Mouse (Mus musculus): Measurements from ENCODE around the gene Cerk. TPM values are rescaled to one million over a fixed set of nuclear protein-coding genes. Genes with fewer than 3 reads are reported as not detected.
"Not testable (repeated sequence)": the region's sequence is repeated elsewhere in the genome, so short reads cannot be mapped to it uniquely, and the experiment has no call there.

The Cerk gene
- polyA plus RNA-seq, 1 experiment from 2014 or later, result 13.6 TPM

DNA sequence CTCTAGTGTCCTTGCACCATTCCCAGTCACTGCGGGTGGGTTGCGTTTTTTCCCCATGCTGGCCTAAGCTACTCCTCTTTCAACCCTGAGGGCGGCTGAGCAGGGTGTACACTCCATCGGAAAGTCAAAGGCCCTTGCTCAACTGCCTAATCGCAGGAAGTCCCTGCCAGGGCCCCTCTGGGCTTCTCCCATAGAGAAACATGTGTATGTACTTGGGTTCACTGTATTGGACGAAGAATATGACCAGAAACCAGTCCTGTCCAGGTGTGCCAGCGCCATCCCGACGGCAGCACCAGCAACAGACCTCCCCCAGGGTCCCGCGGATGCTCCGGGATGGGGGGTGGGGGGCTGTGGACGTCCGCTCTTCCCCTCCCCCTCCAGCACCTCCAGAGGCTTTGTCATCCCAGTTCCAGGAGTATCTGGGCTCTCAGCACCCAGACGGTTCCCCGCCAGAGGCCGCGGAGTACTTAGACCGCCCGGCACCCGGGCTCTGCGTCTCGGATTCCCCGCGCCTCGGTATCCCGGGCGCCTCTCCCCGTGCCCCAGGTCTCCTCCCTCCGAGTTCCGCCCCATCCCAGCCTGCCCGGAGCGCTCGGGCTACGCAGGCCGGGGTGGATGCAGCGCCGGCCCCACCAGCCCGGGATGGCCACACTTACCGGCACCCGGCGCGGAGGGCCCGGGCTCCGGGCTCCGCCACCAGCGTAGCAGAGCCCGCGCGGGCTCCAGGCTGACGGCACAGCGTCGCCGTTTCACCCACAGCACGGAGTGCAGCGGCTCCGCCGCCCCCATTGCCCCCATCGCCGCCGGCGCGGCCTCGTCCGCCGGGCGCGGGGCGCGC lies 871 bp downstream of the Cerk start:
- WGBS, result 0% methylated on average over 69 of the region's 70 CpGs

DNA sequence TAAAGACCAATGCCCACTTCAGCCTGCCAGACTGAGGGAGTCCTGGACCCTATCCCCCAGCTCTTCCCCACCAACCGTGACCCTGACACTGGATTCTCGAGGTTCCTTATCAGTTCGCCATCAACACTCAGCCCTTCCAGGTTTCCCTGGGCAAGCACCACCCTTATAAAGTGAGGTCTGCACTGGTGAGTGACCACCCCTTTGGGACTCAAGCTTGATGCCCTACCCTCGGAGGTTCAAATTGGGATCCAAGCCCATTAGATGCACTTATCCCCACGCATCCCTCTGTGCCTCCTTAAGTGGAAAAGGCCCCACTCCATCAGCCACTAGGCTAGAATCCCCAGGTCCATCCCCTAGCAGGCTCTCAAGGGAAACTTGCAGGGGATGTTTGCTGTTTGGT lies 1.9 kb downstream of the Cerk start:
- Histone ChIP-seq H3K9me3 (ENCODE audit: low read length) (no peaks in the 10 kb centered on the region), H3K36me3 (ENCODE audit: insufficient read depth, low read length) (no peaks in the 10 kb centered on the region), H3K27ac (ENCODE audit: low read length) (no peak overlapping the region), H3K4me2 (replicated peaks; ENCODE audit: low read depth, low read length) (peak overlapping the region; percentile 93), H3K9ac (replicated peaks; ENCODE audit: low read length) (peak overlapping the region; percentile 92; the same call in 1 of the 2 replicates), H3K27me3 (ENCODE audit: insufficient read depth, low read length) (no peaks in the 10 kb centered on the region), H3K4me1 (ENCODE audit: insufficient read depth, low read length) (peaks cover 40% of the 10 kb centered on the region), H3K4me3 (ENCODE audit: low read length) (peak overlapping the region; percentile 86)
- 69% methylated on average over 5 of the region's 5 CpGs for WGBS
- no peak for ATAC-seq (ENCODE audit: low FRiP score, low TSS enrichment)

More for the DNA sequence above, 871 bp downstream of the Cerk start:
- Histone ChIP-seq H3K27me3 (ENCODE audit: insufficient read depth, low read length) (no peaks in the 10 kb centered on the region), H3K4me2 (replicated peaks; ENCODE audit: low read depth, low read length) (peak overlapping the region; percentile 93), H3K4me3 (ENCODE audit: low read length) (peak overlapping the region; percentile 86), H3K36me3 (ENCODE audit: insufficient read depth, low read length) (no peaks in the 10 kb centered on the region), H3K27ac (ENCODE audit: low read length) (peak overlapping the region; percentile 80), H3K9me3 (ENCODE audit: low read length) (no peaks in the 10 kb centered on the region), H3K9ac (replicated peaks; ENCODE audit: low read length) (peak overlapping the region; percentile 92), H3K4me1 (ENCODE audit: insufficient read depth, low read length) (peaks cover 45% of the 10 kb centered on the region)
- ATAC-seq (ENCODE audit: low FRiP score, low TSS enrichment), result peak; percentile 55

DNA sequence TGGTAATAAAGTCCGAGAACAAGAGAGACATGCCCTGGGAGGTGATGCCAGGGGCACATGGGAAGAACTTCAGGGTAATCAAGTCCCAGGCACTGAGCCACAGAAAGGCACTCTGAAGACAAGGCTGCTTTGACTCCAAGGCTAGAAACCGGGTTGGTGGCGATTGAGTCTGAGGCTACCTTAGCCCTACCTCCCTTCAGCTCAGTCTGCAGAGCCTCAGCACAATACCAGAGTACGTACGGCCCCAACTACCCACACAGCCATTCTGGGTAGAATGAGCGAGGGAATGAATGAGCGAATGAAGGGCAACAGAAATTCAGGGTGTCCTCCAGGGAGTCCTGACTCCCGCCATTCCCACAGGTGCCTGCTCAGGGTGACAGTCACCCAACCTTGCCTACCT lies 2.5 kb downstream of the Cerk start:
- no peak overlapping the region for H3K9ac ChIP-seq (replicated peaks; ENCODE audit: low read length)

DNA sequence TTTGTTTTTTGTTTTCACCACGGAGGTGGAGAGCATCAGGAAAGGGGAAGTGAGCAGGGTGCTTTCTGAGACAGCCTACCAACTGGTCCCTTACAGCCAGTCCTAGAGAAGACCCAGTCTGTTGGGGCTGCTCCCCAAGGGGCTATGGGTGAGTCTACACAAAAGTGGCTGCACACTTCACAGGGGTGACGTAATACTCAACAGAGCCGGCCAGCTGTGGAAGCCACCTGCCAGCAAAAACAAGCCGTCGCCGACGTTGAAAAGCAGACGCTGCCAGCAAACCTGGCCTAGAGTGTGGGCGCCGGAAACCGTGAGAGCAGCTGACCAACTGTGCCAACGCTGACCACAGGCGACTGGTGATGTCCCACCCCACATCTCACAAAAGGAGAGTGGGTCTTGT lies 3.3 kb downstream of the Cerk start:
- Histone ChIP-seq H3K4me3 (ENCODE audit: low read length) (no peak overlapping the region), H3K36me3 (ENCODE audit: insufficient read depth, low read length) (no peaks in the 10 kb centered on the region), H3K4me1 (ENCODE audit: insufficient read depth, low read length) (peaks cover 32% of the 10 kb centered on the region), H3K9me3 (ENCODE audit: low read length) (no peaks in the 10 kb centered on the region), H3K9ac (replicated peaks; ENCODE audit: low read length) (no peak overlapping the region), H3K27ac (ENCODE audit: low read length) (peak overlapping the region; percentile 46; the same call in 1 of the 2 replicates), H3K4me2 (replicated peaks; ENCODE audit: low read depth, low read length) (no peak overlapping the region), H3K27me3 (ENCODE audit: insufficient read depth, low read length) (no peaks in the 10 kb centered on the region)
- ATAC-seq (ENCODE audit: low FRiP score, low TSS enrichment), result no peak
- 56% methylated on average over 13 of the region's 13 CpGs for WGBS

More for the DNA sequence above, 2.5 kb downstream of the Cerk start:
- Histone ChIP-seq H3K4me2 (replicated peaks; ENCODE audit: low read depth, low read length) (no peak overlapping the region), H3K27me3 (ENCODE audit: insufficient read depth, low read length) (no peaks in the 10 kb centered on the region), H3K36me3 (ENCODE audit: insufficient read depth, low read length) (no peaks in the 10 kb centered on the region), H3K9me3 (ENCODE audit: low read length) (no peaks in the 10 kb centered on the region), H3K4me3 (ENCODE audit: low read length) (no peak overlapping the region), H3K27ac (ENCODE audit: low read length) (no peak overlapping the region), H3K4me1 (ENCODE audit: insufficient read depth, low read length) (peaks cover 35% of the 10 kb centered on the region)
- WGBS, result 93% methylated on average over 8 of the region's 8 CpGs
- no peak for ATAC-seq (ENCODE audit: low FRiP score, low TSS enrichment)

DNA sequence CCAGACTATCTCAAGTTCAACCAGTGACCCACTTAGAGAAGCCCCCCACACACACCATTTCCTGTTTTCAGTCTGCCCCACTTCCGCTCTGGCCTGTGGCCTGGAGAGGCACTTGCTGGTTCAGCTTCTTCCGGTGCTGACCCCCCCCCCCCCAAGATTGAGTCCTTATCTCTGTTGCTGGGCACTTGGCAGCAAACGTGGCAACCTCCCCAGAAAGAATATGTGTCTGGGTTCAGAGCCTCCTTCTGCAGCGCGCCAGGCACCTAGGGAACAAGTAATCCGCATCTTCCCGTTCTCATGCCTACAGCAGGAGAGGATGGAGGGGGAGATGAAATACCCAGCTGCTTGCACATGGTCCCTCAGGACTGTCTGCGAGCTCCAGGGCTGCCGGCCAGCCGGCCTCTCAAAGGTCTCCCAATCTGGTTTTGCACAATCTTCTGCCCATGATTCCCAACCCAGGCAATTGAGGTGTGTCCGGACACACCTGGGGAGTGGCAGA lies 4.0 kb downstream of the Cerk start:
- Histone ChIP-seq H3K4me3 (ENCODE audit: low read length) (no peak overlapping the region), H3K27ac (ENCODE audit: low read length) (peak overlapping the region; percentile 46; the same call in 1 of the 2 replicates), H3K4me2 (replicated peaks; ENCODE audit: low read depth, low read length) (no peak overlapping the region; the same call in 1 of the 2 replicates), H3K27me3 (ENCODE audit: insufficient read depth, low read length) (no peaks in the 10 kb centered on the region), H3K36me3 (ENCODE audit: insufficient read depth, low read length) (no peaks in the 10 kb centered on the region), H3K4me1 (ENCODE audit: insufficient read depth, low read length) (peaks cover 32% of the 10 kb centered on the region), H3K9me3 (ENCODE audit: low read length) (no peaks in the 10 kb centered on the region), H3K9ac (replicated peaks; ENCODE audit: low read length) (no peak overlapping the region)
- 43% methylated on average over 11 of the region's 11 CpGs for WGBS
- no peak for ATAC-seq (ENCODE audit: low FRiP score, low TSS enrichment)

DNA sequence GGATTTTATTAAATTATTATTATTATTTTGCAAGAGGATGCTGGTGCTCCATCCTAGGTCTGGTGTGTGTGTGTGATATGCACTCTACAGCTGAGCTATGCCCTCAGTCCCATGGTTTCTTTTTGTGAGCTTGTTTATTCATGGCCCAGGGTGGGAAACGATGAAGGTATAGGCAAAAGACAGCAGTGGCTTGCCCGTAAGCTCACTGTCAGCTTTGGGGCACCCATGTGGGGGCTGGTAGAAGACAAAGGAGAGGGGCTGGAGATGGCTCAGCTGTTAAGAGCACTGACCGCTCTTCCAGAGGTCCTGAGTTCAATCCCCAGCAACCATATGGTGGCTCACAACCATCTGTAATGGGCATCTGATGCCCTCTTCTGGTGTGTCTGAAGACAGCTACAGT lies 4.6 kb downstream of the Cerk start:
- H3K27me3 ChIP-seq (ENCODE audit: insufficient read depth, low read length); H3K4me3 ChIP-seq (ENCODE audit: low read length); H3K9me3 ChIP-seq (ENCODE audit: low read length); H3K9ac ChIP-seq (replicated peaks; ENCODE audit: low read length); ATAC-seq (ENCODE audit: low FRiP score, low TSS enrichment); H3K4me2 ChIP-seq (replicated peaks; ENCODE audit: low read depth, low read length); H3K27ac ChIP-seq (ENCODE audit: low read length); H3K36me3 ChIP-seq (ENCODE audit: insufficient read depth, low read length): not testable (repeated sequence)
- 89% methylated on average over 3 of the region's 3 CpGs for WGBS
- H3K4me1 ChIP-seq (ENCODE audit: insufficient read depth, low read length), result peaks cover 29% of the 10 kb centered on the region

DNA sequence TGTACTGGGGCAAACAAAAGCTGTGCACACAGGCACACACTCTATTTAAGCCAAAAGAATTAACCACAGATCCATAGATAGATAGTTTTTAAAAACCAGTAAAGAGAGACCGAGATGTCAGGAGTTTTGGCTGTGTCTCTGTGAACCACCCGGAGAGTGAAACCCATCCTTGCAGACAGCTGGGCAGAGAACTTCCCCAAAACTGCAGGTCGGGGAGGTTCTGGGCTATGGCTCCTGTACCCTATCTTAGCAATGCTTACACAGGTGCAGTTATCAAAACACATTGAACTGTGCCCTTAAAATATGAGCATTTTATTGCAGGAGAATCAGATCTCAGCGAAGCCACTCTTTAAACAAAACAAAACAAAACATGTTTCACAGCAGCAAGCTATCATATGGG lies 5.5 kb downstream of the Cerk start:
- Histone ChIP-seq H3K27me3 (ENCODE audit: insufficient read depth, low read length) (no peaks in the 10 kb centered on the region), H3K9ac (replicated peaks; ENCODE audit: low read length) (no peak overlapping the region), H3K27ac (ENCODE audit: low read length) (no peak overlapping the region), H3K4me2 (replicated peaks; ENCODE audit: low read depth, low read length) (no peak overlapping the region), H3K36me3 (ENCODE audit: insufficient read depth, low read length) (no peaks in the 10 kb centered on the region), H3K4me3 (ENCODE audit: low read length) (no peak overlapping the region), H3K4me1 (ENCODE audit: insufficient read depth, low read length) (peaks cover 25% of the 10 kb centered on the region), H3K9me3 (ENCODE audit: low read length) (no peaks in the 10 kb centered on the region)
- WGBS, result 58% methylated on average over 4 of the region's 4 CpGs
- ATAC-seq (ENCODE audit: low FRiP score, low TSS enrichment), result no peak

DNA sequence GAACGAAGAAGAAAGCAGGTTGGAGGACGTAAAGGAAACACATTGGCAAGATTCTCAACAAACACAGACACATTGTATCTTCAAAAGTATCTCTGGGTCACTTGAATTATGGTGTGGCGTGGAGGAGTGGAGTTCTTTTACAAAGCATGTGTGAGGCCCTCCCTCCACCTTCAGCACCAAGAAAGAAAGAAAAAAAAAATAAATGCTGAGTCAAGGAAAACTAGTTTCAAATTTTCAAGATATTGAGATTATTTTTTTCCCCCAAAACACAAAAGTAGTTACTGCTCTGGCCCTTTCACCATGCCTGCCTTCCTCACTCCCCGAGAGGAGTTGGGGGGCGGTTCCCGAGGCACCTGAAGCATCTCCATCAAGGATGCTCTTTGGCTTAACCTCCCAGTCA lies 7.3 kb downstream of the Cerk start:
- Histone ChIP-seq H3K36me3 (ENCODE audit: insufficient read depth, low read length) (no peaks in the 10 kb centered on the region), H3K9me3 (ENCODE audit: low read length) (no peaks in the 10 kb centered on the region), H3K27me3 (ENCODE audit: insufficient read depth, low read length) (no peaks in the 10 kb centered on the region), H3K27ac (ENCODE audit: low read length) (no peak overlapping the region), H3K4me1 (ENCODE audit: insufficient read depth, low read length) (peaks cover 22% of the 10 kb centered on the region), H3K4me3 (ENCODE audit: low read length) (no peak overlapping the region), H3K4me2 (replicated peaks; ENCODE audit: low read depth, low read length) (no peak overlapping the region), H3K9ac (replicated peaks; ENCODE audit: low read length) (no peak overlapping the region)
- no peak for ATAC-seq (ENCODE audit: low FRiP score, low TSS enrichment)
- WGBS, result 83% methylated on average over 6 of the region's 6 CpGs

DNA sequence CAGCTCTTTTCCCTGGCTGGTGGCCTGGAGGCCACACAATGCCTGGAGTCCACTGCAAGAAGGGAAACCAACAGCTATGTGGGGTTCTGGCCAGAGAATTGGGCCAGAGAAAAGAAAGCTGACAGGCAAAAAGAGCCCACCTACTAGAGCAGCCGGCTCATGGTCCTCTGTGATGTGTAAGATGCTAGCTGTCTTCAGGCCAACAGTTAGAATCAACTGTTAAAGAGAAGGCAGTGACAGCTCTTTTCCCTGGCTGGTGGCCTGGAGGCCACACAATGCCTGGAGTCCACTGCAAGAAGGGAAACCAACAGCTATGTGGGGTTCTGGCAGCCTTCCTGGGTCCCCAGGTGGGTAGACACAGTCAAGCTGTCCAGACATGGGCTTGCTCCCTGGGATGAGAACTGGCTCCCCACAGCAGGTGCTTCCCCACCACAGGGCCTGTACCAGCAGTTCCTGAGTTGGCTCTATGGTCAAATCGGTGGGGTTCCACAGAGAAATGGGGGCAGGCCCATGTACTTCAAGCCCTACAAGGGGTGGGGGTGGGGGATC lies 8.2 kb downstream of the Cerk start:
- not testable (repeated sequence) for H3K27me3 ChIP-seq (ENCODE audit: insufficient read depth, low read length); H3K36me3 ChIP-seq (ENCODE audit: insufficient read depth, low read length); H3K4me3 ChIP-seq (ENCODE audit: low read length); H3K9ac ChIP-seq (replicated peaks; ENCODE audit: low read length); ATAC-seq (ENCODE audit: low FRiP score, low TSS enrichment); H3K4me2 ChIP-seq (replicated peaks; ENCODE audit: low read depth, low read length); H3K9me3 ChIP-seq (ENCODE audit: low read length); H3K27ac ChIP-seq (ENCODE audit: low read length)
- H3K4me1 ChIP-seq (ENCODE audit: insufficient read depth, low read length), result peaks cover 29% of the 10 kb centered on the region
- 73% methylated on average over 2 of the region's 2 CpGs for WGBS
